Mouse (Mus musculus) kidney, adult 11 months (tissue): ENCODE results near the gene Fem1a.

ENCODE experiments used
- DNase-seq: peaks from one replicate; pipeline ENCODE4 v3.0.0; 2022

Gene Fem1a

DNA sequence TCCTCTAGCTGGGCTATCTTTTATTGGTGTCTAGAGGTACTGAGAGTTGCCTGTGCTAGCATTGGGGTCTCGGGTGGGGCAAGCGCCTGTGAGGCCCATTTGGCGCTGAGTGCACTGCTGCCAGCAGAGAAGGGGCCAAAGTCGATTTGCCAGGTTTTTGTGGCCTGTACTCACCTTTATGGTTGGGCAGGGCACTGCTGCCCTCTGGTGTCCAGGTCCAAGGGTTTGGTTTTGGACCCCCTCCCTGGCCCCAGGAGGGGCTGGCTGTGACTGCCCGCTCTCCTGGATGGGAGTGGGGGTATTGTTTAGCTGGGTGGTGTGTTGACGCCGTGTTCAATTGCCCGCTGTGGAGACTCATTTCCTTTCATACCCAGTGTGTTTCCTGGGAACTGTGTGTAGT, 49.2 kb downstream of the Fem1a start:
- DNase-seq, result no peak

DNA sequence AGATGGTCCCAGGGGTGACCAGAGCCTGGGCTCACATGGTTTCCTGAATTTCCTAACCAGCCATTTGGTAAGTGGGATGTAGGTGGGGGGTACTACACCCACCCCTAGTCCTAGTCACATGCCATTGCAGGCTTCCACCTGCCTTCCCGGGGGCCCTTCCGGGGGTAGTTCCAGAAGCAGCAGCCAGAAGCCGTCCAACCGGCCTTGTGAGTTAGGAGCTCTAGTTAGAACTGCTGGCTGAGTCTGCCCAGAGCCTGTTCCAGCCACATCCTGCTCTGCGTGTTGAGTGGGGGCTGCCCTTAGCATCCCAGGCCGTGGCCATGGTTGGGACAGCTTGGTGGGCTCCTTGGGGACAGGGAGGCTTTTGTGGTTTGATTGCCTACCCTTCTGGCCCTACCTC, 51.5 kb downstream of the Fem1a start:
- DNase-seq, result peak; percentile 80

DNA sequence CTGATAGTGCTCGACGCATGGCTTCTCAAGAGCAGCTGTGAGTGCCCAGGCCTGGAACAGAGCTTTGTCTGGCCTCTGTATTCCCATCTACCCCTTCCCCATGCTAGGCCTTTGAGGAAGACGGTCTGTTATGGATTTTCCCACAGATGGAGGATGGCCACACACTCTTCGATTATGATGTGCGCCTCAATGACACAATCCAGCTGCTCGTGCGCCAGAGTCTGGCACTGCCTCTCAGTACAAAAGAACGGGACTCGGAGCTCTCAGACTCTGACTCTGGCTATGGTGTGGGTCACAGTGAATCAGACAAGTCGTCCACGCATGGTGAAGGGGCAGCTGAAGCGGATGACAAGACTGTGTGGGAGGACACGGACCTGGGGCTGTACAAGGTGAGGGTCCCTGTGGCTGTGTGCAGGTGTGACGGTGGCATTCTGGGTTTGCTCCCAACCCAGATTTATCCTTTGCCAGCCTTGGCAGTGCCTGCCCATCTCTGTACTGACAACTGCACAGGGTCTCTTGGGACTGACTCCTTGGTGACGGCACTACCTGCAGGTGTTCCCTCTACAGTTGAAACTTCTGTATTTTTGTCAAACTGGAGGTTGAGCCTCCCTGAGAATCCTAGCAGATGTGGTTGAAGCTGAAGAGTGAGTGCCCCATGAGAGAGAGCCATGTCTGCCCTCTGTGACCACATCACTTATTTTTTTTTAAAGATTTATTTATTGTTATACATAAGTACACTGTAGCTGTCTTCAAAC, 52.8 kb downstream of the Fem1a start:
- no peak for DNase-seq
